Mouse (Mus musculus): ENCODE data around the gene Acss2. TPM values are rescaled to one million over a fixed set of nuclear protein-coding genes. Genes with fewer than 3 reads are reported as not detected.

Acss2 gene
- total and polyA plus RNA-seq, 2 experiments from 2014 or later = 20.1 to 40.5 TPM

- DNase-seq (ENCODE audit: low spot score) = no peak
- ATAC-seq (ENCODE audit: insufficient read depth, low read depth) = no peak
- peaks cover 23% of the 10 kb centered on the region for H3K36me3 ChIP-seq (replicated peaks; ENCODE audit: control insufficient read depth, insufficient read depth, low read length)
- 89% methylated on average over 7 of the region's 7 CpGs for WGBS
- H3K4me1 ChIP-seq (ENCODE audit: control insufficient read depth, insufficient read depth) = no peaks in the 10 kb centered on the region
- no peak overlapping the region for H3K4me2 ChIP-seq (ENCODE audit: low read depth, low read length)
- no peak overlapping the region for H3K4me3 ChIP-seq (ENCODE audit: low read depth, low read length)
- no peaks in the 10 kb centered on the region for H3K9me3 ChIP-seq (replicated peaks; ENCODE audit: control insufficient read depth, low read length)
- H3K27me3 ChIP-seq (ENCODE audit: control insufficient read depth, insufficient read depth, low read length) = no peaks in the 10 kb centered on the region
- no peak overlapping the region for H3K27ac ChIP-seq (ENCODE audit: low read depth)
- no peak overlapping the region for H3K9ac ChIP-seq (replicated peaks; ENCODE audit: low read depth, low read length)
- no peak for TF ChIP-seq CTCF (IDR thresholded peaks at IDR 0.05; ENCODE audit: low read depth)
- TF ChIP-seq EP300 (IDR thresholded peaks at IDR 0.05; ENCODE audit: low read depth) = no peak
These were observed 56.2 kb downstream of the Acss2 start for GRCm38 (mm10) chr2:155573996-155574395.

- no peak overlapping the region for H3K4me3 ChIP-seq (ENCODE audit: low read depth, low read length)
- no peak for DNase-seq (ENCODE audit: low spot score)
- no peaks in the 10 kb centered on the region for H3K9me3 ChIP-seq (replicated peaks; ENCODE audit: control insufficient read depth, low read length)
These were observed 57.0 kb downstream of the Acss2 start for GRCm38 (mm10) chr2:155574700-155575099.

GRCm38 (mm10) chr2:155576656-155577055 is 58.9 kb downstream of the Acss2 start:
- Histone ChIP-seq H3K4me3 (ENCODE audit: low read depth, low read length) (no peak overlapping the region), H3K27ac (ENCODE audit: low read depth) (no peak overlapping the region), H3K4me1 (ENCODE audit: control insufficient read depth, insufficient read depth) (no peaks in the 10 kb centered on the region), H3K9me3 (replicated peaks; ENCODE audit: control insufficient read depth, low read length) (no peaks in the 10 kb centered on the region), H3K36me3 (replicated peaks; ENCODE audit: control insufficient read depth, insufficient read depth, low read length) (peaks cover 24% of the 10 kb centered on the region), H3K9ac (replicated peaks; ENCODE audit: low read depth, low read length) (no peak overlapping the region), H3K27me3 (ENCODE audit: control insufficient read depth, insufficient read depth, low read length) (no peaks in the 10 kb centered on the region), H3K4me2 (ENCODE audit: low read depth, low read length) (no peak overlapping the region)
- TF ChIP-seq EP300 (IDR thresholded peaks at IDR 0.05; ENCODE audit: low read depth) (no peak), CTCF (IDR thresholded peaks at IDR 0.05; ENCODE audit: low read depth) (no peak)
- DNase-seq (ENCODE audit: low spot score) (no peak), ATAC-seq (ENCODE audit: insufficient read depth, low read depth) (no peak)
- WGBS = 89% methylated on average over 9 of the region's 9 CpGs

More at GRCm38 (mm10) chr2:155574700-155575099, 57.0 kb downstream of the Acss2 start:
- Histone ChIP-seq H3K36me3 (replicated peaks; ENCODE audit: control insufficient read depth, insufficient read depth, low read length) (peaks cover 23% of the 10 kb centered on the region), H3K4me2 (ENCODE audit: low read depth, low read length) (no peak overlapping the region), H3K9ac (replicated peaks; ENCODE audit: low read depth, low read length) (no peak overlapping the region), H3K27me3 (ENCODE audit: control insufficient read depth, insufficient read depth, low read length) (no peaks in the 10 kb centered on the region), H3K4me1 (ENCODE audit: control insufficient read depth, insufficient read depth) (no peaks in the 10 kb centered on the region), H3K27ac (ENCODE audit: low read depth) (no peak overlapping the region)
- TF ChIP-seq CTCF (IDR thresholded peaks at IDR 0.05; ENCODE audit: low read depth) (no peak), EP300 (IDR thresholded peaks at IDR 0.05; ENCODE audit: low read depth) (no peak)
- ATAC-seq (ENCODE audit: insufficient read depth, low read depth) = no peak
- WGBS = 64% methylated on average over 4 of the region's 4 CpGs

- DNase-seq (ENCODE audit: low spot score) = no peak
- TF ChIP-seq EP300 (IDR thresholded peaks at IDR 0.05; ENCODE audit: low read depth) (no peak), CTCF (IDR thresholded peaks at IDR 0.05; ENCODE audit: low read depth) (no peak)
- Histone ChIP-seq H3K4me2 (ENCODE audit: low read depth, low read length) (no peak overlapping the region), H3K27ac (ENCODE audit: low read depth) (no peak overlapping the region), H3K4me1 (ENCODE audit: control insufficient read depth, insufficient read depth) (no peaks in the 10 kb centered on the region), H3K9me3 (replicated peaks; ENCODE audit: control insufficient read depth, low read length) (no peaks in the 10 kb centered on the region), H3K9ac (replicated peaks; ENCODE audit: low read depth, low read length) (no peak overlapping the region), H3K4me3 (ENCODE audit: low read depth, low read length) (no peak overlapping the region), H3K36me3 (replicated peaks; ENCODE audit: control insufficient read depth, insufficient read depth, low read length) (peaks cover 22% of the 10 kb centered on the region; the same call in 1 of the 2 replicates), H3K27me3 (ENCODE audit: control insufficient read depth, insufficient read depth, low read length) (no peaks in the 10 kb centered on the region)
- no peak for ATAC-seq (ENCODE audit: insufficient read depth, low read depth)
- 87% methylated on average over 3 of the region's 3 CpGs for WGBS
These were observed 62.6 kb downstream of the Acss2 start for GRCm38 (mm10) chr2:155580331-155580730.

GRCm38 (mm10) chr2:155582384-155582995 is 64.7 kb downstream of the Acss2 start:
- H3K9me3 ChIP-seq (replicated peaks; ENCODE audit: control insufficient read depth, low read length) = no peaks in the 10 kb centered on the region
- H3K36me3 ChIP-seq (replicated peaks; ENCODE audit: control insufficient read depth, insufficient read depth, low read length) = peaks cover 8% of the 10 kb centered on the region; the same call in 1 of the 2 replicates
- H3K4me3 ChIP-seq (ENCODE audit: low read depth, low read length) = no peak overlapping the region
- ATAC-seq (ENCODE audit: insufficient read depth, low read depth) = no peak
- H3K9ac ChIP-seq (replicated peaks; ENCODE audit: low read depth, low read length) = no peak overlapping the region
- H3K4me2 ChIP-seq (ENCODE audit: low read depth, low read length) = no peak overlapping the region
- no peak for TF ChIP-seq EP300 (IDR thresholded peaks at IDR 0.05; ENCODE audit: low read depth)
- H3K4me1 ChIP-seq (ENCODE audit: control insufficient read depth, insufficient read depth) = no peaks in the 10 kb centered on the region
- no peaks in the 10 kb centered on the region for H3K27me3 ChIP-seq (ENCODE audit: control insufficient read depth, insufficient read depth, low read length)
- no peak for DNase-seq (ENCODE audit: low spot score)
- 71% methylated on average over 4 of the region's 4 CpGs for WGBS
- no peak overlapping the region for H3K27ac ChIP-seq (ENCODE audit: low read depth)

- Histone ChIP-seq H3K36me3 (replicated peaks; ENCODE audit: control insufficient read depth, insufficient read depth, low read length) (peaks cover 8% of the 10 kb centered on the region; the same call in 1 of the 2 replicates), H3K4me2 (ENCODE audit: low read depth, low read length) (no peak overlapping the region), H3K27ac (ENCODE audit: low read depth) (no peak overlapping the region), H3K9me3 (replicated peaks; ENCODE audit: control insufficient read depth, low read length) (no peaks in the 10 kb centered on the region), H3K4me1 (ENCODE audit: control insufficient read depth, insufficient read depth) (no peaks in the 10 kb centered on the region), H3K27me3 (ENCODE audit: control insufficient read depth, insufficient read depth, low read length) (no peaks in the 10 kb centered on the region), H3K4me3 (ENCODE audit: low read depth, low read length) (no peak overlapping the region), H3K9ac (replicated peaks; ENCODE audit: low read depth, low read length) (no peak overlapping the region)
- ATAC-seq (ENCODE audit: insufficient read depth, low read depth) (no peak), DNase-seq (ENCODE audit: low spot score) (no peak)
- whole genome bisulfite sequencing = 83% methylated on average over 5 of the region's 5 CpGs
- TF ChIP-seq EP300 (IDR thresholded peaks at IDR 0.05; ENCODE audit: low read depth) = no peak
- TF ChIP-seq CTCF (IDR thresholded peaks at IDR 0.05; ENCODE audit: low read depth) = no peak
These were observed 65.2 kb downstream of the Acss2 start for GRCm38 (mm10) chr2:155582996-155583395.

All from heart, postnatal 0 days (tissue).